Mouse (Mus musculus) cortical plate, adult 2 months (tissue): ENCODE results near the gene Hist1h3i. TPM values are rescaled to one million over a fixed set of nuclear protein-coding genes. Genes with fewer than 3 reads are reported as not detected.
"Not testable (repeated sequence)": the region's sequence is repeated elsewhere in the genome, so short reads cannot be mapped to it uniquely, and the experiment has no call there.

Experiments used
- H3K27ac ChIP-seq: fragments of 200-500 bp; 2 replicates; pipeline ENCODE4 v1.5.1; 2012; ENCODE audit warnings: low read length, control low read depth, inconsistent platforms; ENCODE audit not compliant: insufficient read depth
- H3K4me1 ChIP-seq: fragments of 200-500 bp; 2 replicates; pipeline ENCODE4 v1.6.1; 2011; ENCODE audit warnings: low read length; ENCODE audit not compliant: control insufficient read depth, insufficient read depth
- H3K4me3 ChIP-seq: fragments of 200-500 bp; 2 replicates; pipeline ENCODE4 v1.5.1; 2011; ENCODE audit warnings: mild to moderate bottlenecking, low read length, control low read depth; ENCODE audit not compliant: insufficient read depth
- CTCF ChIP-seq: fragments of 200-500 bp; IDR thresholded peaks from 2 replicates; pipeline ENCODE4 v1.5.1; 2011; ENCODE audit warnings: mild to moderate bottlenecking, control low read depth, low read length; ENCODE audit not compliant: insufficient read depth; ENCODE audit errors: extremely low read depth
- POLR2A ChIP-seq: fragments of 200-500 bp; IDR thresholded peaks from 2 replicates; pipeline ENCODE4 v1.6.1; 2011; ENCODE audit warnings: mild to moderate bottlenecking, low read length, control low read depth; ENCODE audit not compliant: insufficient read depth; ENCODE audit errors: extremely low read depth
- polyA plus RNA-seq: library from polyadenylated mRNA; depleted of rRNA; stranded (reverse); fragments of >200 nt; gene quantifications from 2 replicates; pipeline ENCODE4 v1.2.3, GENCODE M21; 2012; rRNA removed

Gene Hist1h3i
- polyA plus RNA-seq, result 1.3 and 3.1 TPM in 2 replicates

DNA sequence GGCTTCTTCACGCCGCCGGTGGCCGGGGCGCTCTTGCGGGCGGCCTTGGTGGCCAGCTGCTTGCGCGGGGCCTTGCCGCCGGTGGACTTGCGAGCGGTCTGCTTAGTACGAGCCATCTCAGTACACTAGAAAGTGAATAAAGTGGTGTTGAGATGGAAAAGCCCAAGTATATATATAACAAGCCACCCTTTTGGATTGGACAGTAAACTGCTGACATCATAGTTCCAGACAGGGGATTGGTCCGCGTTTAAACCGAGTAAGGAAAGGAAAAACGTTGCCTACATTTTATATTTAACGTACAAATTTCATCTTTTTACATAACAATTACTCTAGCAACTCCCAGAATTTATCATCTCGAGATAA is at the start of gene Hist1h3i:
Gene Hist1h3i, minus strand, starts transcription at position 116 of the 363 bp plus-strand sequence.
- peak within 1 kb of the TSS; percentile 23; the same call in 1 of the 2 replicates for H3K27ac ChIP-seq
- TF ChIP-seq POLR2A (peak; percentile 68), CTCF (no peak)
- H3K4me1 ChIP-seq, result no peaks in the 10 kb centered on the region; the same call in 1 of the 2 replicates
- peak within 1 kb of the TSS; percentile 49 for H3K4me3 ChIP-seq

DNA sequence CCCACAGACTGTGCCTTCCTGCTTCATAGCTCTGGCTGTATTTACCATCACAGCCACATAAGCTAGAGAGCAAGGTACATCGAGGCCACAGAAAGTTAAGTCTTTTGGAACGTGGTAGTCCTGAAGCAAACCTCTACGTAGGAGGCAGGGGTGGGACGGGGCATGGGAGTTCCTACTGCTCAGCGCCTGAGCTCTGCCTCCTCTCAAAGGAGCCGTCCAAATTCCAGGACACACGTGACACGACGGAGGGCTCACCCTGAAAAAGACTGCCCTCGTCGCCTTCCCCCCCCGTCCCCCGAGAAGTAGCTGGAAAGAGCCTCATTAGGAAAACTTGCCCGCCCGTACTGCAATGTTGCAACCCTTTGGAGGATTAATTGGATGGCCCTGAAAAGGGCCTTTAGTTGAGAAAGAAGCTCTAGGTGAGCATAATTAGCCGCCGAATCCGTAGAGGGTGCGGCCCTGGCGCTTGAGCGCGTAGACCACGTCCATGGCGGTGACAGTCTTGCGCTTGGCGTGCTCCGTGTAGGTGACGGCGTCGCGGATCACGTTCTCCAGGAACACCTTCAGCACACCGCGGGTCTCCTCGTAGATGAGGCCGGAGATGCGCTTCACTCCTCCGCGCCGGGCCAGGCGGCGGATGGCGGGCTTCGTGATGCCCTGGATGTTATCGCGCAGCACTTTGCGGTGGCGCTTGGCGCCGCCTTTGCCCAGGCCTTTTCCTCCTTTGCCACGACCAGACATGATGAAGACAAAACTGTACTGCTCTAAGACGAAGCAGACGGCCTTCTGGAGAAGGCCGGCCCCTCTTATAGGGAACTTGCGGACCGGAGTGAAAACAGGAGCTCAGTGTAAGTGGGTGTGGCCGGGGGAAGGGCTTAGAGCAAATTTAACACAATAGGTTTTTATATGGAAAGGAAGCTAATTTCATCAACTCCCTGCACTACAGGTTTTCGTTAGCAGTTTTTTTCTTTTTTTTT is 48.5 kb upstream of the Hist1h3i start, which contains the start of gene Hist1h4n:
Gene Hist1h4n, minus strand, starts transcription at position 779 of the 977 bp plus-strand sequence.
- peak; percentile 62 for TF ChIP-seq POLR2A
- not testable (repeated sequence) for H3K4me1 ChIP-seq, H3K27ac ChIP-seq
- H3K4me3 ChIP-seq, result peak within 1 kb of the TSS; percentile 31; the same call in 1 of the 2 replicates

GRCm38 (mm10) chr13:21830344-21830743 is 47.2 kb upstream of the Hist1h3i start:
- no peak overlapping the region for H3K27ac ChIP-seq
- TF ChIP-seq POLR2A (no peak), CTCF (no peak)
- no peaks in the 10 kb centered on the region for H3K4me1 ChIP-seq
- H3K4me3 ChIP-seq, result no peak overlapping the region

DNA sequence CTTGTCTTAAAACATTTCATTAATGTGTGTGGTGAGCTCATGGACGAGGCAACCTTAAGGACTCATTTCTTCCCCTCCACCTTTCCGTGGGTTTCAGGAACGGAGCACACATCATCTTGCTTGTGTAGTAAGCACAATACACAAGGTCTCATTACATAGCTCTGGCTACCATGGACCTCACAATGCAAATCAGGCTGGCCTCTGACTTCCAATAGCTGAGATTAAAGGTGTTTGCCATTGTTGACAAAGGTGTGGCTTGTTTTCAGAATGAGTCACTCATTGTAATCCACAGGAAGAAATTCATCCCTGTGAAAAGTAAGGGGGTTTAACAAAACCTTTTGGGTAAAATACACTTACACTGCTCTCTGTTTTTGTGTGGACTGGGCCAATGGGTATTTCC is 45.3 kb upstream of the Hist1h3i start:
- TF ChIP-seq POLR2A (no peak), CTCF (no peak)
- H3K27ac ChIP-seq, result no peak overlapping the region
- no peak overlapping the region for H3K4me3 ChIP-seq
- no peaks in the 10 kb centered on the region for H3K4me1 ChIP-seq

DNA sequence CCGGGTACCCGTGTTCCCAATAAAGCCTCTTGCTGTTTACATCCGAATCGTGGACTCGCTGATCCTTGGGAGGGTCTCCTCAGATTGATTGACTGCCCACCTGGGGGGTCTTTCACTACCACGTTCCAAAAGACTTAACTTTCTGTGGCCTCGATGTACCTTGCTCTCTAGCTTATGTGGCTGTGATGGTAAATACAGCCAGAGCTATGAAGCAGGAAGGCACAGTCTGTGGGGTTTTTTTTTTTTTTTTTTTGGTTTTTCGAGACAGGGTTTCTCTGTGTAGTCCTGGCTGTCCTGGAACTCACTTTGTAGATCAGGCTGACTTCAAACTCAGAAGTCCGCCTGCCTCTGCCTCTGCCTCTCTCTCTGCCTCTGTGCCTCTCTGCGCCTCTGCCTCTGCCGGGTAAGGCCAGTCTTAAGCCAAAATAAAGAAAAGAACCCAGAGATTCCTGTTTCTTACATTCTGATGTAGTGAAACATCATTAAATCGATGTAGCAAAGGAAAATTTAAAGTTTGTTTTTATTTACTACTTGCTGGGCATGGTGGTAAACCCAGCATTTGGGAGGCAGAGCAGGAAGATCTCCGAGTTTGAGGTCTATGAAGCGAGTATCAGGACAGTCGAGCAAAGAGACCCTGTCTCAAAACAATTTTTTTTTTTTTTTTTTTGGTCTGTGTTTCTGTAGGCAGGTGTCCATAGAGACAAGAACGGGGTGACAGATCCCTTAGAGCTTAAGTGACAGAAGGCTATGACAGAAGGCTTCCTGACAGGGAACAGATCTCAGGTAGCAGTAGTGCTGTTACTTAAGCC is 37.1 kb upstream of the Hist1h3i start:
- H3K4me1 ChIP-seq, H3K27ac ChIP-seq, H3K4me3 ChIP-seq: not testable (repeated sequence)

- not testable (repeated sequence) for H3K4me3 ChIP-seq
Observed at GRCm38 (mm10) chr13:21812092-21812491, 28.9 kb upstream of the Hist1h3i start.

GRCm38 (mm10) chr13:21811539-21811938 is 28.4 kb upstream of the Hist1h3i start, which contains the start of gene Hist1h4m:
TSS of gene Hist1h4m (plus strand) at chr13:21811746.
- H3K27ac ChIP-seq, H3K4me1 ChIP-seq, H3K4me3 ChIP-seq: not testable (repeated sequence)

More at GRCm38 (mm10) chr13:21812092-21812491, 28.9 kb upstream of the Hist1h3i start:
- H3K4me1 ChIP-seq, H3K27ac ChIP-seq: not testable (repeated sequence)

DNA sequence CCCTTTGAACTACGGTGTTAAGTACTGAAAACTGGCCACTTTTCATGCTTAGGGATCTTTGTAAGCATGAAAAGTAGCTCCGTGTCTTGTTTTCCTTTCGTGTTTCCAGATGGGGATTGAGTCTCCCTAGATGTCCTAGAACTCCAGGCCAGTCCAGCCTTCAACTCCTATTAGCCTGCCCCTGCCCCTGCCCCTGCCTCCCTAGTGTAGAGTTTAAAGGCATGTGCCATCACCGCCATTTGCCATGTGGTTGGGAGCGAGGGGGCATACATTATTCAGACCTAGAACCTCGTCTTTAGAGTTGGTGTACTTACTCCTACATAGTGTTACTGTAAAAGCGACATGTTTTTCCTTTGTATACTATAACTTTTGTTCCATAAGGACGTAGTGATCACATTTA is 27.9 kb upstream of the Hist1h3i start:
- H3K4me1 ChIP-seq, H3K4me3 ChIP-seq, H3K27ac ChIP-seq: not testable (repeated sequence)

DNA sequence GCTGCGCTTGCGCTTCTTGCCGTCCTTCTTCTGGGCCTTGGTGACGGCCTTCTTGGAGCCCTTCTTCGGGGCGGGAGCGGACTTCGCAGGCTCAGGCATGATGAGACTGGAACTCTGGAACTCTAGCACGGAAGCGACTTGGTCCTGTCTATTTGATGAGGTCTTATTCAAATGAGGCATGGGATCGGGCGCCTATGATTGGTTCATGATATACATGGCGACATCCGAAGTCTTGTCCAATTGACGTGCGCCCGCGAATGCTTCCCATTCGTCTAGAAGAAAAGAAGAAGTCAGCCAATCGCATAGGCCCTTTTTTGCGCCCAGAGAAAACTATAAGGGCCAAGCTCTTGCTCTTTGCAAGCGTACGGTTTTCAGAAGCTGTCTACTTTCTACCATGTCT is 26.9 kb upstream of the Hist1h3i start, which contains the start of the genes Hist1h2bq and Hist1h2ao:
Gene Hist1h2bq, minus strand, starts transcription at position 125 of the 400 bp plus-strand sequence.
Gene Hist1h2ao, plus strand, starts transcription at position 393 of the 400 bp plus-strand sequence.
- not testable (repeated sequence) for H3K27ac ChIP-seq, H3K4me3 ChIP-seq, H3K4me1 ChIP-seq

DNA sequence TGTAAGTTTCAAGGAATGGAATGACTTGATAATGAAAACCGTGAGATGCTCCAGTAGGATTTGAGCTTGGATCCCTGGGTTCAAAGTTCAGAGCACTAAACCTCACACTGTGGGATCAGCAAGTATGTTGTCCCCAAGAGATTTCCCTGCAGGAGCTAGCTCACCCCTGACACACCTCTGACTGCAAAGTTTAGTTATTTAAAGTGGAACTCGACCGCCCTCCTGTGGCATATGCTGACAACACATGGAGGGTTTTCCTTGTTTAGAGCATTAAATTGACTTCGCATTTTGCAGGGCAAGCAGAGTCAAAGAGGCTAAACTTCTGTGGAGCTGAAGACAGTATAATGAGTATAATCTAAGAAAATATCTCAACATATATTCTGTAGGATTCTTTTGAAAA is 19.9 kb upstream of the Hist1h3i start:
- H3K27ac ChIP-seq, H3K4me1 ChIP-seq: not testable (repeated sequence)

DNA sequence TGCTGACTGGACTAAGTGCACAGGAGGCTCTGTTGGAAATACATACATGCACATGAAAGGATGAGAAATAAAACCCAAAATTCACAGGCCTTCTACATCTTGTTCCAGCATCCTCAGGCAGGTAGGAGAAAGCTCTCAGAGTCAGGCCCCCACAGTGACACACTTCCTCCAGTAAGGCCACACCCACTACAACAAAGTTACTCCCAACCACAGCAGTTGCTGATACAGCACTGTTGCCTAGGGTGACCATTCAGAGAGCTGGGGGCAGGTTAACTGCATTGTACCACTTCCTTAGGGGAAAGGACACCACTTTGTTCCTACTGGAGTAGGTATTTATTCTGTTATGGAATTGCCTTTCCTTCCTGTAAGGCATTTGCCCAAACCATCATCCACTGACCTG is 14.0 kb upstream of the Hist1h3i start:
- H3K4me3 ChIP-seq, H3K27ac ChIP-seq, H3K4me1 ChIP-seq: not testable (repeated sequence)

More for the DNA sequence above, 19.9 kb upstream of the Hist1h3i start:
- H3K4me3 ChIP-seq, result not testable (repeated sequence)
